Comparison of ENCODE assay signal across 29 mouse cellular contexts in genomic region chr10:78348211-78348610, GRCm38 (mm10). TPM values are rescaled to one million over a fixed set of nuclear protein-coding genes. Genes with fewer than 3 reads are reported as not detected.
DNase-seq lines count a peak whose midpoint lies in the region; ATAC-seq and TF ChIP-seq lines count a peak whose summit lies in the region.
"Had no signal": no experiment of that assay in that cellular context is flagged by ENCODE, and none has a peak within 500 bp of the region (broad histone marks: within the 10 kb centered on the region; RNA-seq: fewer than 3 reads in every experiment).

No protein-coding gene starts in this region.

- TF ChIP-seq POLR2A in myocyte (IDR thresholded peaks at IDR 0.05; ENCODE audit: insufficient read length, low read depth) = no peak

- no peak overlapping the region for H3ac ChIP-seq in myocyte (ENCODE audit: control insufficient read depth, insufficient read length)

- no peak for DNase-seq in kidney, postnatal 36 days
- peak; percentile 26 for DNase-seq in 3134 (ENCODE audit: extremely low read depth, insufficient read length, low spot score)
- peak; percentile 48 for DNase-seq in 3T3-L1 (ENCODE audit: low read depth, low spot score)
- DNase-seq: adrenal gland, adult 2 months; adrenal gland, postnatal 14 days; B cell, adult 2 months; cerebellum, adult 11-12 months; cerebellum, adult 8-10 months; cerebellum, postnatal 10 days; cerebellum, postnatal 36 days; embryo, embryonic 11 days; gastrocnemius, postnatal 25 days; heart, adult 18-20 months; heart, postnatal 10 days; heart, postnatal 36 days had no signal

- no peak overlapping the region for H3K4me3 ChIP-seq in kidney, embryonic 16.5 days (ENCODE audit: low read length)
- no peak overlapping the region for H3K4me3 ChIP-seq in myocyte
- H3K4me3 ChIP-seq: embryonic facial prominence, embryonic 10.5 days; embryonic facial prominence, embryonic 13.5 days; erythroblast, embryonic 14.5 days; forebrain, embryonic 12.5 days; forebrain, embryonic 15.5 days; heart, embryonic 12.5 days; heart, embryonic 15.5 days; hindbrain, embryonic 10.5 days; hindbrain, embryonic 13.5 days had no signal

- ATAC-seq in kidney, embryonic 16.5 days (ENCODE audit: low FRiP score, low TSS enrichment) = no peak
- ATAC-seq in monocyte, adult 5-6 weeks (replicated peaks; ENCODE audit: insufficient number of reproducible peaks, low FRiP score, low TSS enrichment, poor library complexity, severe bottlenecking) = no peak
- ATAC-seq: forebrain, embryonic 15.5 days; hindbrain, embryonic 16.5 days had no signal

- no peaks in the 10 kb centered on the region for H3K9me3 ChIP-seq in kidney, embryonic 16.5 days (ENCODE audit: low read length)
- H3K9me3 ChIP-seq: embryonic facial prominence, embryonic 10.5 days; embryonic facial prominence, embryonic 13.5 days; forebrain, embryonic 12.5 days; forebrain, embryonic 15.5 days; heart, embryonic 12.5 days; heart, embryonic 15.5 days; hindbrain, embryonic 10.5 days; hindbrain, embryonic 13.5 days had no signal

- H3K4me1 ChIP-seq in kidney, embryonic 16.5 days (ENCODE audit: insufficient read depth, low read length) = peaks cover 62% of the 10 kb centered on the region

- no peak overlapping the region; the same call in 1 of the 2 replicates for H3K9ac ChIP-seq in kidney, embryonic 16.5 days (replicated peaks; ENCODE audit: low read length)
- H3K9ac ChIP-seq: embryonic facial prominence, embryonic 13.5 days; forebrain, embryonic 12.5 days; forebrain, embryonic 15.5 days; heart, embryonic 12.5 days; heart, embryonic 15.5 days; hindbrain, embryonic 13.5 days had no signal

- peaks cover 4% of the 10 kb centered on the region for H3K36me3 ChIP-seq in kidney, embryonic 16.5 days (ENCODE audit: insufficient read depth, low read length)
- no peaks in the 10 kb centered on the region for H3K36me3 ChIP-seq in myocyte (ENCODE audit: control insufficient read depth, insufficient read depth)
- H3K36me3 ChIP-seq: forebrain, embryonic 12.5 days; forebrain, embryonic 15.5 days; G1E; heart, embryonic 12.5 days; heart, embryonic 15.5 days had no signal

- H3K79me2 ChIP-seq in myocyte (ENCODE audit: control insufficient read depth, insufficient read depth) = peaks cover 17% of the 10 kb centered on the region

- H3K27me3 ChIP-seq in kidney, embryonic 16.5 days (ENCODE audit: insufficient read depth, low read length) = no peaks in the 10 kb centered on the region
- H3K27me3 ChIP-seq in myocyte (ENCODE audit: control insufficient read depth, insufficient read depth, insufficient read length) = no peaks in the 10 kb centered on the region
- H3K27me3 ChIP-seq: embryonic facial prominence, embryonic 13.5 days; forebrain, embryonic 12.5 days; forebrain, embryonic 15.5 days; heart, embryonic 12.5 days; heart, embryonic 15.5 days; hindbrain, embryonic 13.5 days had no signal

- H3K4me2 ChIP-seq in kidney, embryonic 16.5 days (replicated peaks; ENCODE audit: low read depth, low read length) = no peak overlapping the region
- H3K4me2 ChIP-seq in myocyte (ENCODE audit: low read depth) = no peak overlapping the region
- H3K4me2 ChIP-seq: embryonic facial prominence, embryonic 13.5 days; forebrain, embryonic 12.5 days; forebrain, embryonic 15.5 days; heart, embryonic 12.5 days; heart, embryonic 15.5 days; hindbrain, embryonic 13.5 days had no signal

- H3K27ac ChIP-seq in kidney, embryonic 16.5 days (ENCODE audit: low read length) = peak overlapping the region; percentile 48
- H3K27ac ChIP-seq: embryonic facial prominence, embryonic 10.5 days; embryonic facial prominence, embryonic 13.5 days; forebrain, embryonic 12.5 days; forebrain, embryonic 15.5 days; heart, embryonic 15.5 days; hindbrain, embryonic 10.5 days; hindbrain, embryonic 13.5 days had no signal

- 81% methylated on average over 5 of the region's 5 CpGs for WGBS in kidney, embryonic 16.5 days

TF ChIP-seq in myocyte, 11 proteins besides CTCF, POLR2A, EP300 and RAD21:
- TF ChIP-seq POLR2AphosphoS2 (IDR thresholded peaks at IDR 0.05; ENCODE audit: insufficient read length, low read depth) = no peak
- no peak for TF ChIP-seq E2F4 (IDR thresholded peaks at IDR 0.05; ENCODE audit: insufficient read depth)
- TF ChIP-seq REST (IDR thresholded peaks at IDR 0.05; ENCODE audit: insufficient read depth, insufficient read length) = no peak
- no peak for TF ChIP-seq MAX (IDR thresholded peaks at IDR 0.05; ENCODE audit: low read depth)
- TF ChIP-seq MYOD1 (IDR thresholded peaks at IDR 0.05; ENCODE audit: control insufficient read depth in 1 of 3, insufficient read length in 2 of 3, low read depth in 2 of 3) = peak in 2 of 3 experiments; percentile 16 to 47
- TF ChIP-seq MYOG (IDR thresholded peaks at IDR 0.05; ENCODE audit: control insufficient read depth in 1 of 3, insufficient read depth in 1 of 3, insufficient read length in 2 of 3, low read depth in 2 of 3) = peak in 1 of 3 experiments; percentile 38
- no peak for TF ChIP-seq CEBPB (IDR thresholded peaks at IDR 0.05; ENCODE audit: insufficient read depth, poor library complexity, severe bottlenecking)
- no peak for TF ChIP-seq TCF12 (IDR thresholded peaks at IDR 0.05; ENCODE audit: insufficient read depth, poor library complexity, severe bottlenecking)
- TF ChIP-seq TCF3 (IDR thresholded peaks at IDR 0.05; ENCODE audit: insufficient read length, low read depth) = no peak
- TF ChIP-seq SRF (IDR thresholded peaks at IDR 0.05; ENCODE audit: control insufficient read depth, insufficient read length, low read depth) = no peak
- TF ChIP-seq USF1 (IDR thresholded peaks at IDR 0.05; ENCODE audit: low read depth) = no peak
TF ChIP-seq in myocyte: peak in this region for 2.

RNA-seq across cellular contexts. Expression of gene Agpat3, which starts 4.1 kb away (rescaled TPM):
- 48.2 and 81.9 TPM in 2 replicates for polyA plus RNA-seq in kidney, embryonic 16.5 days (2015; fragmentation: Nextera tagmentation; extraction: Ambion mirVana)
- 183 TPM for polyA plus RNA-seq in myocyte (2012; fragmentation: generic; extraction: Trizol)
- 40.0 to 87.7 TPM (median 46.4 TPM) in 3 replicates for total RNA-seq in monocyte, adult 5-6 weeks (2017)

Comparison
In these comparisons a context has a peak if more than half of its experiments do, and no peak if none do; other contexts are left out.
1. DNase-seq: peak in 3134 (single experiment) and 3T3-L1 (single experiment); none in kidney, postnatal 36 days (0 of 2).